Mouse (Mus musculus): ENCODE data around the gene Nr1d1.
A peak's percentile ranks its signal among the peaks of the same experiment; 100 is the strongest.

Gene Nr1d1

GRCm38 (mm10) chr11:98735111-98735510, 40.0 kb downstream of the Nr1d1 start:
- no peak for DNase-seq

- DNase-seq = peak in 1 of 2 experiments; percentile 39
Measured at GRCm38 (mm10) chr11:98734020-98734419, 41.1 kb downstream of the Nr1d1 start.

- DNase-seq = peak; percentile 94 to 96
Measured at GRCm38 (mm10) chr11:98731134-98731533, 44.0 kb downstream of the Nr1d1 start.

- DNase-seq = peak in 1 of 2 experiments; percentile 44
Measured at GRCm38 (mm10) chr11:98730727-98731126, 44.4 kb downstream of the Nr1d1 start.

- peak; percentile 87 to 89 for DNase-seq
Measured at GRCm38 (mm10) chr11:98729119-98729588, 46.0 kb downstream of the Nr1d1 start, which contains the start of gene Med24. Gene Med24, minus strand, starts transcription at chr11:98729435.

GRCm38 (mm10) chr11:98725926-98726506, 49.1 kb downstream of the Nr1d1 start:
- DNase-seq = no peak

GRCm38 (mm10) chr11:98723098-98723497, 52.0 kb downstream of the Nr1d1 start:
- DNase-seq = no peak

- DNase-seq = peak; percentile 70 to 72
Measured at GRCm38 (mm10) chr11:98721458-98722226, 53.5 kb downstream of the Nr1d1 start.

- no peak for DNase-seq
Measured at GRCm38 (mm10) chr11:98720756-98721155, 54.4 kb downstream of the Nr1d1 start.

Measured in cerebellum, postnatal 10 days (tissue).